Mouse (Mus musculus) intestine, embryonic 14.5 days (tissue): Measurements from ENCODE around the gene Cramp1l. TPM values are rescaled to one million over a fixed set of nuclear protein-coding genes. Genes with fewer than 3 reads are reported as not detected.
"Not testable (repeated sequence)": the region's sequence is repeated elsewhere in the genome, so short reads cannot be mapped to it uniquely, and the experiment has no call there.

ENCODE experiments used
- ATAC-seq: fragments of 200-750 bp; cut with Nextera tagmentation; replicated peaks from 2 replicates; pipeline ENCODE4 v1.8.0; 2017; ENCODE audit warnings: low read depth, moderate number of reproducible peaks, moderate TSS enrichment, moderate library complexity; ENCODE audit not compliant: low FRiP score, low TSS enrichment
- DNase-seq: peaks from one replicate; pipeline ENCODE4 v3.0.0-alpha.2; 2018; ENCODE audit warnings: low spot score
- H3K27ac ChIP-seq: fragments of 300-500 bp; sonication (generic); 2 replicates; pipeline ENCODE4 v1.5.1; 2014; ENCODE audit warnings: low read depth, mild to moderate bottlenecking, control low read depth
- H3K27me3 ChIP-seq: fragments of 300-500 bp; sonication (generic); replicated peaks from 2 replicates; pipeline ENCODE4 v1.6.1; 2014; ENCODE audit warnings: low read length, control low read depth; ENCODE audit not compliant: control insufficient read depth, insufficient read depth
- H3K36me3 ChIP-seq: fragments of 300-500 bp; sonication (generic); 2 replicates; pipeline ENCODE4 v1.6.1; 2014; ENCODE audit warnings: low read length, control low read depth; ENCODE audit not compliant: control insufficient read depth, insufficient read depth
- H3K4me1 ChIP-seq: fragments of 300-500 bp; sonication (generic); replicated peaks from 2 replicates; pipeline ENCODE4 v1.6.1; 2014; ENCODE audit warnings: low read length, control low read depth, mixed read lengths; ENCODE audit not compliant: control insufficient read depth, insufficient read depth
- H3K4me2 ChIP-seq: fragments of 300-500 bp; sonication (generic); 2 replicates; pipeline ENCODE4 v1.6.1; 2014; ENCODE audit warnings: low read length
- H3K4me3 ChIP-seq: fragments of 300-500 bp; sonication (generic); 2 replicates; pipeline ENCODE4 v1.5.1; 2014; ENCODE audit warnings: low read depth, low read length, control low read depth, mixed read lengths
- H3K9ac ChIP-seq: fragments of 300-500 bp; sonication (generic); 2 replicates; pipeline ENCODE4 v1.6.1; 2014; ENCODE audit warnings: mild to moderate bottlenecking, low read length
- H3K9me3 ChIP-seq: fragments of 300-500 bp; sonication (generic); 2 replicates; pipeline ENCODE4 v1.6.1; 2016; ENCODE audit warnings: low read length, control low read depth; ENCODE audit not compliant: control insufficient read depth
- WGBS: fragments of 180-500 bp; shearing (Covaris S2); extraction: QIAGEN DNeasy Blood & Tissue Kit; methylation state at CpG from one replicate; pipeline ENCODE4 v1.1.7; 2014; 5-methylcytosine and 5-hydroxymethylcytosine counted together
- polyA plus RNA-seq: library from polyadenylated mRNA; unstranded; fragments of >200 nt; fragmentation: Nextera tagmentation; extraction: Ambion mirVana; gene quantifications from 2 replicates; pipeline ENCODE4 v1.2.1, GENCODE M21; 2014

Cramp1l gene
- polyA plus RNA-seq, 1 experiment from 2014 or later, result 7.1 TPM

DNA sequence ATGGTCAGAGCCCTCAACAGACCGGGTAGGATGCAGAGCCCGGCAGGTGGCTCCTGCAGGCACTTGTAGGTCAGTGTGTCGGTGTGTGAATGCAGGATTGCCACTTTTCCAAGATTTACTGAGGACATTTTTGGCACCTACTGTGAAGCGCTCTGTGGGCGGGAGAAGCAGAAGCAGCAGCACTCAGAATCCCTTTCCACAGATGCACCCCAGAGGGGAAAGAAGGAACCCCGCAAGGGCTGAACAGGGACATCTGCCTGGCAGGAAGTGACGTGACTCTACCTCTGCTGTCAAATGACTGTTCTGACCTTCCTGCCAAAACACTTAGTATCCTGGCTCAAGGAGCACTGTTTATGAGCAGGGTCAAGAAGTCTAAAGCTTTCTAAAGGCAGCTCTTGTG lies 72.6 kb downstream of the Cramp1l start:
- 87% methylated on average over 7 of the region's 7 CpGs for WGBS
- ATAC-seq (no peak), DNase-seq (no peak)
- no peak overlapping the region for H3K4me3 ChIP-seq
- H3K4me2 ChIP-seq, result no peak overlapping the region
- H3K9me3 ChIP-seq, result no peaks in the 10 kb centered on the region
- peaks cover 58% of the 10 kb centered on the region for H3K36me3 ChIP-seq
- H3K27me3 ChIP-seq, result no peaks in the 10 kb centered on the region
- H3K27ac ChIP-seq, result no peak overlapping the region
- no peaks in the 10 kb centered on the region for H3K4me1 ChIP-seq
- H3K9ac ChIP-seq, result no peak overlapping the region

GRCm38 (mm10) chr17:24942453-24942852 lies 73.1 kb downstream of the Cramp1l start:
- ATAC-seq, H3K4me3 ChIP-seq, H3K4me2 ChIP-seq, H3K27me3 ChIP-seq, H3K4me1 ChIP-seq, DNase-seq, H3K27ac ChIP-seq, H3K9me3 ChIP-seq, H3K9ac ChIP-seq: not testable (repeated sequence)
- H3K36me3 ChIP-seq, result peaks cover 52% of the 10 kb centered on the region
- 14% methylated on average over 2 of the region's 2 CpGs for WGBS

DNA sequence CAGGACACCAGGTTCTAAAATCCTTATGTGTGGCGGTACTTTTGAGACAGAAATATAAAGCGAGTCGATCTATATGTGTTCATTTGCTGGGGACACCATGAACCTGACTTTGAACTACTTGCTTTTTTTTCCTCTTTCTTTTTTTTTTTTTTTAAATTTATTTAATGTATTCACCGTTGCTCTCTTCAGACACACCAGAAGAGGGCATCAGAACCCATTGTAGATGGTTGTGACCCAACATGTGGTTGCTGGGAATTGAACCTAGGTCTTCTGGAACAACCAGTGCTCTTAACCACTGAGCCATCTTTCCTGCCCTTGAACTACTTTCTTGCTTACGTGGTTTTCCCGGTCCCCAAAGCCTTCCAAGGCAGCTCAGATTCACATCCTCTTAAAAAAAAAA lies 78.3 kb downstream of the Cramp1l start:
- DNase-seq, result no peak
- H3K27ac ChIP-seq, result peak overlapping the region; percentile 69; the same call in 1 of the 2 replicates
- H3K4me3 ChIP-seq, result peak overlapping the region; percentile 94
- H3K4me1 ChIP-seq, result peaks cover 16% of the 10 kb centered on the region
- peak; percentile 29; the same call in 1 of the 2 replicates for ATAC-seq
- H3K9ac ChIP-seq, result peak overlapping the region; percentile 62
- H3K27me3 ChIP-seq, result no peaks in the 10 kb centered on the region
- H3K4me2 ChIP-seq, result peak overlapping the region; percentile 70
- peaks cover 10% of the 10 kb centered on the region; the same call in 1 of the 2 replicates for H3K36me3 ChIP-seq
- H3K9me3 ChIP-seq, result no peaks in the 10 kb centered on the region
- WGBS, result 44% methylated on average over 6 of the region's 6 CpGs

GRCm38 (mm10) chr17:24936259-24937237 lies 79.0 kb downstream of the Cramp1l start, which contains the start of gene Mapk8ip3:
Gene Mapk8ip3, minus strand, starts transcription at chr17:24936977.
- H3K4me1 ChIP-seq, result peaks cover 16% of the 10 kb centered on the region
- ATAC-seq (peak; percentile 97), DNase-seq (peak; percentile 96)
- H3K9ac ChIP-seq, result peak within 1 kb of the TSS; percentile 62
- peak within 1 kb of the TSS; percentile 94 for H3K4me3 ChIP-seq
- WGBS, result under 1% methylated on average over 78 of the region's 78 CpGs
- peak within 1 kb of the TSS; percentile 70 for H3K4me2 ChIP-seq
- H3K27ac ChIP-seq, result peak within 1 kb of the TSS; percentile 69
- peaks cover 5% of the 10 kb centered on the region; the same call in 1 of the 2 replicates for H3K36me3 ChIP-seq
- no peaks in the 10 kb centered on the region for H3K27me3 ChIP-seq
- no peaks in the 10 kb centered on the region for H3K9me3 ChIP-seq

DNA sequence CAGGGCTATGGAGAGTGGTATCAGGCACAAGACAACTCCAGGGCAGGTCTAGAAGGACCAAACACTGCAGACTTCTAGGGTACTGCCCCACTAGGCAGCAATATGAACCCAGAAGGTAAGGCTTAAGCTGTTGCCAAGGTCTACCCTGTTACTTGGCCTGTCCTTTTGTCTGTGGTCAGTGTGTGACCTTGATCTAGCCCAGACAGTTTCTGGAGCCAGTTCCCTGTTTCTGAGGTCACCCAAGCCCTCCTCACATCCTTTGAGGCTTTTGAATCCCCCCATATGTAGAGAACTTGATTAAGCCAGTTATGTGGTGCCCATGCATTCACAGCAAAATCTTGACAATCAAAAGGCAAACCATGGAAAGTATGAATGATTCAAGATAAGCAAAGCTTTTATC lies 79.9 kb downstream of the Cramp1l start:
- no peaks in the 10 kb centered on the region for H3K9me3 ChIP-seq
- peak overlapping the region; percentile 62 for H3K9ac ChIP-seq
- no peak overlapping the region for H3K27ac ChIP-seq
- H3K36me3 ChIP-seq, result peaks cover 4% of the 10 kb centered on the region; the same call in 1 of the 2 replicates
- no peaks in the 10 kb centered on the region for H3K27me3 ChIP-seq
- H3K4me1 ChIP-seq, result peaks cover 16% of the 10 kb centered on the region
- ATAC-seq, result no peak
- peak overlapping the region; percentile 94 for H3K4me3 ChIP-seq
- H3K4me2 ChIP-seq, result peak overlapping the region; percentile 70
- DNase-seq, result no peak

DNA sequence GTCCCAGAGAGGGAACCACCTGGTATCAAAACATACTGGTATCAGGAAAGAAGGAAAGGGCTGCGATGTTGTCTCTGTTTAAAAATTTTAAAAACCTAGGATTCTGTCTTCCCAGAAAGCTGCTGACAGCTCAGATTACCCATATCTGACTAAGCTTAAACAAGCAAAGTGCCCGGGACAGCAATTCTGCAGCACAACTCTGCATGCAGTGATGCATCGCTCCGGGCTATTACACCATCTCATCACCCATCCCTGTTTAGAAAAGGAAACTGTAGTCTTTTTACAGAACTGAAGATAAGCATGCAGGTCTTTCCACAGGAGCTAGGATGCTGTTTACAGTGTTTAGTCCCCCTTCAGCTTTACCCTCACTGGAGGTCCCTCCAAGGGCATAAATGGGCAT lies 80.7 kb downstream of the Cramp1l start:
- Histone ChIP-seq H3K4me3 (no peak overlapping the region), H3K4me2 (peak overlapping the region; percentile 70), H3K27me3 (no peaks in the 10 kb centered on the region), H3K9me3 (no peaks in the 10 kb centered on the region), H3K4me1 (peaks cover 16% of the 10 kb centered on the region), H3K36me3 (peaks cover 4% of the 10 kb centered on the region; the same call in 1 of the 2 replicates), H3K9ac (peak overlapping the region; percentile 62; the same call in 1 of the 2 replicates), H3K27ac (no peak overlapping the region)
- ATAC-seq, result no peak
- DNase-seq, result no peak
- WGBS, result 77% methylated on average over 4 of the region's 4 CpGs

GRCm38 (mm10) chr17:24933163-24933562 lies 82.4 kb downstream of the Cramp1l start:
- Histone ChIP-seq H3K9me3 (no peaks in the 10 kb centered on the region), H3K4me3 (no peak overlapping the region), H3K27ac (no peak overlapping the region), H3K27me3 (no peaks in the 10 kb centered on the region), H3K4me1 (peaks cover 16% of the 10 kb centered on the region), H3K9ac (no peak overlapping the region), H3K36me3 (peaks cover 4% of the 10 kb centered on the region; the same call in 1 of the 2 replicates), H3K4me2 (no peak overlapping the region)
- WGBS, result 78% methylated on average over 4 of the region's 4 CpGs
- DNase-seq (no peak), ATAC-seq (no peak)

DNA sequence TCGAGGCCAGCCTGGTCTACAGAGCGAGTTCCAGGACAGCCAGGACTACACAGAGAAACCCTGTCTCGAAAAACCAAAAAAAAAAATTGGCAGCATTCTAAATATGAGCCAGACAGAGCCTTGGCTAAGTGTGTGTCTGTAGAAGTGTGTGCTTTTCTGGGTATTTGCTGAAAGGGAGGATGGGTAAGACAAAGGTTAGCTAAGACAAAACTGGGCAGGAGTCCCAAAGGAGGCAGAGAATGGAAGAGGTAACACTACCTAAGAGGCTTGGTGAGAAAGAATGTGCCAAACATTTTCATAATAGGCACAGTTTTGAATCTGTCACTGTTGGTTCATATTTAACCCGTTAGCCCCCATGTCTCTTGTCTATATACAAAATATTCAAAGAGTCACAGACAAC lies 83.2 kb downstream of the Cramp1l start:
- Histone ChIP-seq H3K9ac (no peak overlapping the region), H3K4me1 (peaks cover 16% of the 10 kb centered on the region), H3K27me3 (no peaks in the 10 kb centered on the region), H3K27ac (no peak overlapping the region), H3K4me2 (no peak overlapping the region), H3K9me3 (no peaks in the 10 kb centered on the region), H3K4me3 (no peak overlapping the region), H3K36me3 (peaks cover 10% of the 10 kb centered on the region)
- DNase-seq (no peak), ATAC-seq (no peak)
- 91% methylated on average over 4 of the region's 4 CpGs for WGBS
